Mouse (Mus musculus) midbrain, embryonic 14.5 days (tissue): ENCODE results near the gene Ebf1. TPM values are rescaled to one million over a fixed set of nuclear protein-coding genes. Genes with fewer than 3 reads are reported as not detected.

Experiments used
- ATAC-seq: fragments of 200-750 bp; cut with Nextera tagmentation; 2 replicates; pipeline ENCODE4 v1.8.0; 2017; ENCODE audit warnings: moderate number of reproducible peaks, moderate library complexity; ENCODE audit not compliant: low FRiP score, low TSS enrichment
- DNase-seq: peaks from one replicate; pipeline ENCODE4 v3.0.0-alpha.2; 2015
- H3K27ac ChIP-seq: fragments of 300-500 bp; sonication (generic); replicated peaks from 2 replicates; pipeline ENCODE4 v1.5.1; 2014; ENCODE audit warnings: mild to moderate bottlenecking, low read depth, low read length, moderate library complexity
- H3K27me3 ChIP-seq: fragments of 300-500 bp; sonication (generic); 2 replicates; pipeline ENCODE4 v1.6.1; 2014; ENCODE audit warnings: low read length, control low read depth, mixed read lengths; ENCODE audit not compliant: control insufficient read depth, insufficient read depth
- H3K36me3 ChIP-seq: fragments of 300-500 bp; sonication (generic); 2 replicates; pipeline ENCODE4 v1.6.1; 2014; ENCODE audit warnings: low read length, control low read depth; ENCODE audit not compliant: control insufficient read depth, insufficient read depth
- H3K4me1 ChIP-seq: fragments of 300-500 bp; sonication (generic); 2 replicates; pipeline ENCODE4 v1.6.1; 2014; ENCODE audit warnings: mild to moderate bottlenecking, antibody characterized with exemption, low read length, control low read depth; ENCODE audit not compliant: control insufficient read depth, insufficient read depth
- H3K4me2 ChIP-seq: fragments of 300-500 bp; sonication (generic); 2 replicates; pipeline ENCODE4 v1.6.1; 2014; ENCODE audit warnings: mild to moderate bottlenecking, low read length, moderate library complexity
- H3K4me3 ChIP-seq: fragments of 300-500 bp; sonication (generic); replicated peaks from 2 replicates; pipeline ENCODE4 v1.5.1; 2014; ENCODE audit warnings: low read depth, low read length
- H3K9ac ChIP-seq: fragments of 300-500 bp; sonication (generic); replicated peaks from 2 replicates; pipeline ENCODE4 v1.6.1; 2014; ENCODE audit warnings: mild to moderate bottlenecking, low read length, moderate library complexity
- H3K9me3 ChIP-seq: fragments of 300-500 bp; sonication (generic); 2 replicates; pipeline ENCODE4 v1.6.1; 2016; ENCODE audit warnings: low read length, control low read depth, mixed read lengths; ENCODE audit not compliant: control insufficient read depth
- WGBS: fragments of 180-500 bp; shearing (Covaris S2); extraction: QIAGEN DNeasy Blood & Tissue Kit; methylation state at CpG from one replicate; pipeline ENCODE4 v1.1.7; 2014; 5-methylcytosine and 5-hydroxymethylcytosine counted together
- polyA plus RNA-seq: library from polyadenylated mRNA; unstranded; fragments of >200 nt; fragmentation: Nextera tagmentation; extraction: Ambion mirVana; gene quantifications from 2 replicates; pipeline ENCODE4 v1.2.1, GENCODE M21; 2014

Gene Ebf1
- polyA plus RNA-seq, 1 experiment from 2014 or later = 112 TPM

- H3K4me2 ChIP-seq = no peak overlapping the region
- H3K4me1 ChIP-seq = no peaks in the 10 kb centered on the region
- H3K36me3 ChIP-seq = no peaks in the 10 kb centered on the region
- H3K9me3 ChIP-seq = no peaks in the 10 kb centered on the region
- H3K27ac ChIP-seq = 0 out of 2 replicates have a peak overlapping the region, but pooled peaks have one; percentile 32
- DNase-seq = peak; percentile 95
- H3K27me3 ChIP-seq = no peaks in the 10 kb centered on the region
- 14% methylated on average over 3 of the region's 3 CpGs for WGBS
- peak; percentile 57; the same call in 1 of the 2 replicates for ATAC-seq
- H3K9ac ChIP-seq = no peak overlapping the region; the same call in 1 of the 2 replicates
- no peak overlapping the region for H3K4me3 ChIP-seq
These were observed 30.9 kb upstream of the Ebf1 start for GRCm38 (mm10) chr11:44586047-44586696.

DNA sequence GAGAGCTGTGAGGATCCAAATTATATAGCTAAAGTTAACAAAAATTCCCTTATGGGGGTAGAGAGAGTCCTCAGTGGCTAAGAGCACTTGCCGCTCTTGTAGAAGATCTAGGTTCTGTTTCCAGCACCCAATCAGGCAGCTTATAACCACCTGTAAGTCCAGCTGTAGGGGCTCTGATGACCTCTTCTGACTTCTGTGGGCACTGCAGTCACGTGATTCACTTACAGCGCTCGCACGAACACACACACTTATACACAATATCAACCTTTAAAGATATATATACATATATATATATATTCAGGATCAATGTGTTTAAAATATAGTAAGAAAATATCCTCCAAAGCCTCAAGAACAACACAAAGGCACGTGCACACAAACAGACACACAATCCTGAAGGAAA is 24.1 kb upstream of the Ebf1 start:
- Histone ChIP-seq H3K4me1 (no peaks in the 10 kb centered on the region), H3K4me3 (no peak overlapping the region), H3K27ac (no peak overlapping the region), H3K4me2 (no peak overlapping the region), H3K9ac (no peak overlapping the region), H3K36me3 (no peaks in the 10 kb centered on the region), H3K9me3 (no peaks in the 10 kb centered on the region), H3K27me3 (no peaks in the 10 kb centered on the region)
- no peak for ATAC-seq
- DNase-seq = no peak
- 94% methylated on average over 6 of the region's 6 CpGs for WGBS

DNA sequence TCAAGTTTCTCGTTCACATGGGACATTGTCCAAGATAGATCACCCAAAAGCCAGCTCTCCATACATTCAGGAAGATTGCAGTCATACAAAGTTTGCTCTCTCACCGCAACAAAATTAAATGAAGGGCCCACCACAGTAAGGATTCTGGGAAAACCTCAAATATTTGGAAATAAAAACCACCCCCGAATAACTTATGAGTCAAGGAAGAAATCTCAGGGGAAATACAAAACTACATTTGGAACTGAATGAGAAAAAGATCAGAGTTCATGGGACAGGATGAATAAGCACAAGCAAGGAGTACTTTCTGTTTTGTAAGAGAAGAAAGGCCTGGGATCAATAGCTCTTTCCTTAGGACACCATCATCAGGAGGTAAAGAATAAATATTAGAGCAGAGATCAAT is 22.3 kb upstream of the Ebf1 start:
- no peaks in the 10 kb centered on the region for H3K36me3 ChIP-seq
- no peak overlapping the region for H3K4me3 ChIP-seq
- no peak for ATAC-seq
- no peaks in the 10 kb centered on the region for H3K27me3 ChIP-seq
- no peak for DNase-seq
- H3K27ac ChIP-seq = no peak overlapping the region
- 90% methylated on average over 3 of the region's 3 CpGs for WGBS
- H3K9me3 ChIP-seq = no peaks in the 10 kb centered on the region
- H3K4me2 ChIP-seq = no peak overlapping the region
- no peak overlapping the region for H3K9ac ChIP-seq
- H3K4me1 ChIP-seq = no peaks in the 10 kb centered on the region

- Histone ChIP-seq H3K27ac (no peak overlapping the region), H3K9ac (no peak overlapping the region), H3K36me3 (no peaks in the 10 kb centered on the region), H3K4me1 (peaks cover 8% of the 10 kb centered on the region; the same call in 1 of the 2 replicates), H3K4me2 (no peak overlapping the region), H3K9me3 (no peaks in the 10 kb centered on the region), H3K4me3 (no peak overlapping the region), H3K27me3 (peaks cover 8% of the 10 kb centered on the region)
- no peak for DNase-seq
- 86% methylated on average over 8 of the region's 8 CpGs for WGBS
- ATAC-seq = no peak
These were observed 10.2 kb upstream of the Ebf1 start for GRCm38 (mm10) chr11:44606881-44607280.

DNA sequence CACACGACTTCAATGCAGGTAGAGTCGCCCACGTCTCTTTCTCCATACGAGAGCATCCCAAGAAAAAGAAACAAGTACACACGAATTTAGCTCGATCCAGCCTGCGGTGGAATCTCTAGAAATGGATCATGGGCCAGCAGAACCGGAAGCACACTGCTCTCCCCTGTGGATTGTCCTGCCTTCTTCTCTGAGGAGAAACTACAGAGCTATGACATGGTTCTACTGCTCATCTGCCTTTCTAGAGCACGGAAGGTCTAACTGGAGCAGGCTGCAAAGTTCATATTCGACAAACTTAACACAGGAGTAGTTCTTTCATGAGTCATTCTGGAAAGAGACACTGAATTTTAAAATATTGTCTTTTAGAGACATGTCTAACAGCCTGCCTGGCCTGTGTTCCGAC is 8.5 kb upstream of the Ebf1 start:
- DNase-seq = no peak

GRCm38 (mm10) chr11:44610971-44611781 is 5.9 kb upstream of the Ebf1 start:
- peak overlapping the region; percentile 70 for H3K27ac ChIP-seq
- DNase-seq = peak; percentile 98
- WGBS = under 1% methylated on average over 45 of the region's 45 CpGs

More for the DNA sequence above, 8.5 kb upstream of the Ebf1 start:
- no peak overlapping the region for H3K27ac ChIP-seq
- no peak overlapping the region for H3K4me2 ChIP-seq
- 86% methylated on average over 11 of the region's 11 CpGs for whole genome bisulfite sequencing
- peaks cover 21% of the 10 kb centered on the region for H3K27me3 ChIP-seq
- ATAC-seq = no peak
- no peak overlapping the region for H3K9ac ChIP-seq
- H3K4me1 ChIP-seq = peaks cover 18% of the 10 kb centered on the region
- no peaks in the 10 kb centered on the region for H3K9me3 ChIP-seq
- H3K4me3 ChIP-seq = no peak overlapping the region
- no peaks in the 10 kb centered on the region for H3K36me3 ChIP-seq

DNA sequence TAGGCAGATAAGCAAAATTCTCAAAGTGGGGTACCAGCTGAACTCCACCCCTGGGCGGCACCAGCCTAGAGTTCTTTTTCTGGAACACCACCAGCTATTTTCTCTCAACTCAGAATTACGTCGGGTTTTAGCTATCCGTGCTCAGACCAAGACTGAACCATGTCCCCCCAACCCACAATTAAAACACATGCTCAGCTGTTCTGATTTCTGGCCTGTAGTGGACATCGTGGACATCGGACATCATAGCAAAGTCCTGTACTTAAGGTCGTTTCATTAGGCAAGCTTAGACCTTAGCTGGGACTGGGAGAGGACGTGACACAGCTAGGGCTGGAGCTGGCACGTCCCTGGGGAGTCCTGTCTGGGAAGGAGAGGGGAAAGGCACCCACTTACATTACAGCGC is 5.0 kb upstream of the Ebf1 start:
- Histone ChIP-seq H3K36me3 (no peaks in the 10 kb centered on the region), H3K9ac (no peak overlapping the region)

More at GRCm38 (mm10) chr11:44610971-44611781, 5.9 kb upstream of the Ebf1 start:
- Histone ChIP-seq H3K4me2 (peak overlapping the region; percentile 97), H3K27me3 (peaks cover 35% of the 10 kb centered on the region), H3K4me1 (peaks cover 18% of the 10 kb centered on the region), H3K9me3 (no peaks in the 10 kb centered on the region), H3K36me3 (no peaks in the 10 kb centered on the region), H3K9ac (peak overlapping the region; percentile 49), H3K4me3 (peak overlapping the region; percentile 42)
- peak; percentile 85 for ATAC-seq

DNA sequence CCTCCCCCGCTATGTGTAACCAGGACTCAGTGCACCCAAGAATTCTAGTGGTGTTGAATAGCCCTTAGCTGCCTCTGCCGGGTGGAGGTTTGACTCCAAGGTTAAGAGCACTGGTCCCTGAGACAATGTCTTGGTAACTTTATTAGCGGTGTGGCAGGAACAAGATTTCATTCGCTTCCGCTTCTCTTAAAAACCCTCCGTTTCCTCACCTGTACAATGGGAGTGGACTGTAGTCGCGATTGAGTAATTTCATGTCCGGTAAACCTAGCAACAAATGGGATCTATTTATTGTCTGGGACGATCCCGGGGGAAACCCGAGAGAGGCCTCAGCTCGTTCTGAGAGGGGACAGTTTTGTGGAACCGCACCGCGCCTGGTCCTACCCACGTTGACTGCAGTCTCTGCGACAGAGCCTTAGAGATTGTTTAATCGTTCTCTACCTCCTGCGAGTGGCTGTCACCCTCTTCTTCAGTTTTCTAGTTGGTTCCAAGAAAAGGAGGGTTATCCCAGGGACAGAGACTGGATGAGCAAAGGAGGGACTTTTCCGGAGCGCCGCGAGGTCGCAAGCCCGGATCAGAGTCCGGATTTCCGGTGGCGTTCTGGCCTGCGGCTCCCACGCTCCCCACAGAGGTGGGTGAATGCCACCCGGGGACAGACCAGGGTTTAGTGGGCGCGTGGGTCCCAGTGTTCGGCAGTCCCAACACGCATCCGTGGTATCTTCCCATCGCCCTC is 4.3 kb upstream of the Ebf1 start:
- ATAC-seq (no peak), DNase-seq (no peak)
- Histone ChIP-seq H3K4me2 (peak overlapping the region; percentile 97), H3K4me3 (peak overlapping the region; percentile 26), H3K9me3 (no peaks in the 10 kb centered on the region), H3K4me1 (peaks cover 18% of the 10 kb centered on the region), H3K9ac (peak overlapping the region; percentile 40; the same call in 1 of the 2 replicates), H3K27ac (no peak overlapping the region), H3K27me3 (peaks cover 35% of the 10 kb centered on the region), H3K36me3 (no peaks in the 10 kb centered on the region)
- 2% methylated on average over 38 of the region's 38 CpGs for whole genome bisulfite sequencing

More for the DNA sequence above, 5.0 kb upstream of the Ebf1 start:
- DNase-seq (no peak), ATAC-seq (no peak)
- 6% methylated on average over 10 of the region's 10 CpGs for WGBS
- peak overlapping the region; percentile 26; the same call in 1 of the 2 replicates for H3K4me3 ChIP-seq
- no peaks in the 10 kb centered on the region for H3K9me3 ChIP-seq
- H3K27me3 ChIP-seq = peaks cover 35% of the 10 kb centered on the region
- H3K27ac ChIP-seq = no peak overlapping the region
- peaks cover 18% of the 10 kb centered on the region for H3K4me1 ChIP-seq
- H3K4me2 ChIP-seq = peak overlapping the region; percentile 97
